In genomic region chr12:9235866-9236265, GRCm38 (mm10) we compare ENCODE assay signal across 25 mouse cellular contexts.
A peak's percentile ranks its signal among the peaks of the same experiment; 100 is the strongest.
DNase-seq lines count a peak whose midpoint lies in the region; ATAC-seq and TF ChIP-seq lines count a peak whose summit lies in the region.
"Had no signal": no experiment of that assay in that cellular context is flagged by ENCODE, and none has a peak within 500 bp of the region (broad histone marks: within the 10 kb centered on the region; RNA-seq: fewer than 3 reads in every experiment).

No protein-coding gene starts in this region.

- no peak for TF ChIP-seq CTCF in heart, postnatal 0 days (IDR thresholded peaks at IDR 0.05; ENCODE audit: low read depth)

- H3K27me3 ChIP-seq in heart, embryonic 12.5 days (replicated peaks) = no peaks in the 10 kb centered on the region
- H3K27me3 ChIP-seq in heart, postnatal 0 days (ENCODE audit: control insufficient read depth, insufficient read depth, low read length) = no peaks in the 10 kb centered on the region
- H3K27me3 ChIP-seq: CH12.LX; forebrain, embryonic 13.5 days; intestine, embryonic 15.5 days; limb, embryonic 12.5 days; liver, embryonic 15.5 days; lung, embryonic 15.5 days; midbrain, embryonic 12.5 days; neural tube, embryonic 13.5 days had no signal

- no peaks in the 10 kb centered on the region for H3K9me3 ChIP-seq in heart, embryonic 12.5 days (replicated peaks)
- H3K9me3 ChIP-seq in heart, postnatal 0 days (replicated peaks; ENCODE audit: control insufficient read depth, low read length) = no peaks in the 10 kb centered on the region
- H3K9me3 ChIP-seq: forebrain, embryonic 13.5 days; intestine, embryonic 15.5 days; limb, embryonic 12.5 days; liver, embryonic 15.5 days; lung, embryonic 15.5 days; midbrain, embryonic 12.5 days; neural tube, embryonic 13.5 days had no signal

- no peak for ATAC-seq in heart, embryonic 12.5 days (ENCODE audit: insufficient number of reproducible peaks, low FRiP score)
- 0 out of 2 replicates have a peak, but pooled peaks have one; percentile 32 for ATAC-seq in heart, postnatal 0 days (ENCODE audit: insufficient read depth, low read depth)
- ATAC-seq: activated CD4-positive, CD25-positive, alpha-beta regulatory T cell, adult 4 months; forebrain, embryonic 13.5 days; hindbrain, postnatal 0 days; intestine, embryonic 15.5 days had no signal

- H3K4me2 ChIP-seq in heart, embryonic 12.5 days = no peak overlapping the region
- no peak overlapping the region for H3K4me2 ChIP-seq in heart, postnatal 0 days (ENCODE audit: low read depth, low read length)
- H3K4me2 ChIP-seq: forebrain, embryonic 13.5 days; intestine, embryonic 15.5 days; limb, embryonic 12.5 days; liver, embryonic 15.5 days; lung, embryonic 15.5 days; midbrain, embryonic 12.5 days; neural tube, embryonic 13.5 days had no signal

- no peak for TF ChIP-seq EP300 in heart, postnatal 0 days (IDR thresholded peaks at IDR 0.05; ENCODE audit: low read depth)

- intact Hi-C loops in heart, postnatal 14 days (cut with DNase I) = no loop called here

- H3K9ac ChIP-seq in heart, embryonic 12.5 days = no peak overlapping the region
- no peak overlapping the region for H3K9ac ChIP-seq in heart, postnatal 0 days (replicated peaks; ENCODE audit: low read depth, low read length)
- H3K9ac ChIP-seq: forebrain, embryonic 13.5 days; intestine, embryonic 15.5 days; limb, embryonic 12.5 days; liver, embryonic 15.5 days; lung, embryonic 15.5 days; midbrain, embryonic 12.5 days; neural tube, embryonic 13.5 days had no signal

- 72% methylated on average over 4 of the region's 4 CpGs for WGBS in heart, embryonic 12.5 days
- WGBS in heart, postnatal 0 days = 64% methylated on average over 4 of the region's 4 CpGs

- peaks cover 8% of the 10 kb centered on the region; the same call in 1 of the 2 replicates for H3K4me1 ChIP-seq in heart, embryonic 12.5 days (replicated peaks)
- peaks cover 13% of the 10 kb centered on the region; the same call in 1 of the 2 replicates for H3K4me1 ChIP-seq in heart, postnatal 0 days (ENCODE audit: control insufficient read depth, insufficient read depth)
- H3K4me1 ChIP-seq: forebrain, embryonic 13.5 days; intestine, embryonic 15.5 days; liver, embryonic 15.5 days; lung, embryonic 15.5 days; midbrain, embryonic 12.5 days; neural tube, embryonic 13.5 days had no signal

- DNase-seq in heart, adult 8-10 months (ENCODE audit: low spot score) = peak; percentile 40
- no peak for DNase-seq in heart, postnatal 0 days (ENCODE audit: low spot score)
- DNase-seq in heart, postnatal 14 days = peak; percentile 18 to 28
- DNase-seq in lung, postnatal 14 days = peak; percentile 19
- DNase-seq in B cell, adult 2 months = no peak
- DNase-seq in cerebellum, adult 9-10 months = no peak
- no peak for DNase-seq in adrenal gland, postnatal 14 days
- DNase-seq: adrenal gland, adult 2 months; cerebellum, adult 2 months; cerebellum, postnatal 36 days; gastrocnemius, postnatal 36 days; kidney, adult 8-10 months; kidney, postnatal 10 days; thymus, postnatal 14 days had no signal

- no peak overlapping the region for H3K27ac ChIP-seq in heart, embryonic 12.5 days (ENCODE audit: poor library complexity, severe bottlenecking)
- no peak overlapping the region for H3K27ac ChIP-seq in heart, postnatal 0 days (ENCODE audit: low read depth)
- H3K27ac ChIP-seq: forebrain, embryonic 13.5 days; hindbrain, postnatal 0 days; intestine, embryonic 15.5 days; limb, embryonic 12.5 days; liver, embryonic 15.5 days; lung, embryonic 15.5 days; midbrain, embryonic 12.5 days; neural tube, embryonic 13.5 days had no signal

- H3K4me3 ChIP-seq in heart, embryonic 12.5 days = no peak overlapping the region
- H3K4me3 ChIP-seq in heart, postnatal 0 days (ENCODE audit: low read depth, low read length) = no peak overlapping the region
- H3K4me3 ChIP-seq: forebrain, embryonic 13.5 days; intestine, embryonic 15.5 days; limb, embryonic 12.5 days; liver, embryonic 15.5 days; lung, embryonic 15.5 days; midbrain, embryonic 12.5 days; neural tube, embryonic 13.5 days had no signal

- H3K36me3 ChIP-seq in heart, embryonic 12.5 days = no peaks in the 10 kb centered on the region
- H3K36me3 ChIP-seq in heart, postnatal 0 days (replicated peaks; ENCODE audit: control insufficient read depth, insufficient read depth, low read length) = no peaks in the 10 kb centered on the region
- H3K36me3 ChIP-seq: intestine, embryonic 15.5 days; limb, embryonic 12.5 days; liver, embryonic 15.5 days; lung, embryonic 15.5 days; midbrain, embryonic 12.5 days; neural tube, embryonic 13.5 days had no signal

Comparison
In these comparisons a context has a peak if more than half of its experiments do, and no peak if none do; other contexts are left out.
1. DNase-seq: peak in heart, adult 8-10 months (single experiment), heart, postnatal 14 days (2 of 2) and lung, postnatal 14 days (single experiment); none in heart, postnatal 0 days (single experiment), B cell, adult 2 months (0 of 2), cerebellum, adult 9-10 months (single experiment) and adrenal gland, postnatal 14 days (single experiment).